Mouse (Mus musculus) hindbrain, embryonic 12.5 days (tissue): ENCODE results near the gene L3hypdh. TPM values are rescaled to one million over a fixed set of nuclear protein-coding genes. Genes with fewer than 3 reads are reported as not detected.

ENCODE experiments used
- microRNA-seq: library from miRNA; unstranded; fragments of <30 nt; microRNA quantifications from one replicate; pipeline ENCODE4, GENCODE M21; 2017
- polyA plus RNA-seq: library from polyadenylated mRNA; unstranded; fragments of >200 nt; fragmentation: Nextera tagmentation; extraction: Ambion mirVana; gene quantifications from 2 replicates; pipeline ENCODE4 v1.2.1, GENCODE M21; 2016

Gene L3hypdh
- polyA plus RNA-seq, 1 experiment from 2014 or later: 11.4 TPM

Small RNAs within 50 kb of the gene (microRNA-seq; reads per million reads assigned to microRNA genes)
- not detected for gene Gm24466

Other genes starting within 250 kb of the L3hypdh start
- gene Gpr135, start 14.3 kb downstream of the L3hypdh start, polyA plus RNA-seq: 1.7 and 2.2 TPM in 2 replicates
- gene Jkamp, start 150 bp upstream of the L3hypdh start, polyA plus RNA-seq: 91.5 and 98.2 TPM in 2 replicates
- gene Ccdc175, start 99.6 kb upstream of the L3hypdh start, polyA plus RNA-seq: 0.08 TPM in 1 of 2 replicates, not detected in the other